Mouse (Mus musculus) fibroblast of lung, adult 2 months (primary cell): ENCODE measurements at regions not wholly inside any gene's neighbourhood (a gene's known extent, or its start where the extent isn't known, plus 50 kb on each side); places are given as distances from the start of the nearest gene placed in this dataset.

Experiments
- DNase-seq: peaks from one replicate; pipeline ENCODE4 v3.0.0-alpha.2; 2011; ENCODE audit warnings: low read depth

GRCm38 (mm10) chr12:104637046-104638032 lies 114.4 kb downstream of the Dicer1 start:
- no peak for DNase-seq

- DNase-seq: no peak
Observed at GRCm38 (mm10) chr12:104636474-104636873, 115.3 kb downstream of the Dicer1 start.

GRCm38 (mm10) chr12:104634818-104635217 lies 116.9 kb downstream of the Dicer1 start:
- no peak for DNase-seq

GRCm38 (mm10) chr12:104630590-104630989 lies 121.2 kb downstream of the Dicer1 start:
- no peak for DNase-seq

GRCm38 (mm10) chr12:104629449-104629848 lies 122.3 kb downstream of the Dicer1 start:
- DNase-seq: no peak

GRCm38 (mm10) chr12:104626054-104626453 lies 125.7 kb downstream of the Dicer1 start:
- no peak for DNase-seq

GRCm38 (mm10) chr12:104623896-104624685 lies 127.7 kb downstream of the Dicer1 start:
- no peak for DNase-seq

- no peak for DNase-seq
Observed at GRCm38 (mm10) chr12:104617111-104617725, 134.5 kb downstream of the Dicer1 start.

GRCm38 (mm10) chr12:104614240-104614639 lies 137.5 kb downstream of the Dicer1 start:
- no peak for DNase-seq

GRCm38 (mm10) chr12:104609767-104610166 lies 136.6 kb upstream of the Gsc start:
- peak; percentile 36 for DNase-seq

GRCm38 (mm10) chr12:104608956-104609355 lies 135.8 kb upstream of the Gsc start:
- DNase-seq: peak; percentile 53

- no peak for DNase-seq
Observed at GRCm38 (mm10) chr12:104607410-104607809, 134.3 kb upstream of the Gsc start.

GRCm38 (mm10) chr12:104605535-104606399 lies 132.6 kb upstream of the Gsc start:
- no peak for DNase-seq

GRCm38 (mm10) chr12:104598056-104598455 lies 124.9 kb upstream of the Gsc start:
- DNase-seq: no peak

- peak; percentile 53 for DNase-seq
Observed at GRCm38 (mm10) chr12:104593526-104594155, 120.5 kb upstream of the Gsc start.

GRCm38 (mm10) chr12:104592791-104593525 lies 119.8 kb upstream of the Gsc start:
- no peak for DNase-seq

- no peak for DNase-seq
Observed at GRCm38 (mm10) chr12:104591571-104591970, 118.4 kb upstream of the Gsc start.

- no peak for DNase-seq
Observed at GRCm38 (mm10) chr12:104590291-104590690, 117.2 kb upstream of the Gsc start.

- DNase-seq: no peak
Observed at GRCm38 (mm10) chr12:104584408-104584807, 111.3 kb upstream of the Gsc start.

GRCm38 (mm10) chr12:104580796-104581195 lies 107.7 kb upstream of the Gsc start:
- DNase-seq: no peak
